Mouse (Mus musculus) forebrain, embryonic 14.5 days (tissue): ENCODE results near the gene Foxp3. TPM values are rescaled to one million over a fixed set of nuclear protein-coding genes. Genes with fewer than 3 reads are reported as not detected.

Experiments used
- ATAC-seq: fragments of 200-750 bp; cut with Nextera tagmentation; 2 replicates; pipeline ENCODE4 v1.8.0; 2017; ENCODE audit warnings: mild to moderate bottlenecking, moderate library complexity
- DNase-seq: peaks from one replicate; pipeline ENCODE4 v3.0.0-alpha.2; 2015; ENCODE audit warnings: low spot score
- H3K27ac ChIP-seq: fragments of 300-500 bp; sonication (generic); 2 replicates; pipeline ENCODE4 v1.5.1; 2014; ENCODE audit warnings: low read depth, mild to moderate bottlenecking, control low read depth, low read length, moderate library complexity
- H3K27me3 ChIP-seq: fragments of 300-500 bp; sonication (generic); replicated peaks from 2 replicates; pipeline ENCODE4 v1.6.1; 2014; ENCODE audit warnings: low read length, control low read depth, mixed read lengths; ENCODE audit not compliant: control insufficient read depth, insufficient read depth
- H3K36me3 ChIP-seq: fragments of 300-500 bp; sonication (generic); 2 replicates; pipeline ENCODE4 v1.6.1; 2014; ENCODE audit warnings: low read length, control low read depth; ENCODE audit not compliant: control insufficient read depth, insufficient read depth
- H3K4me1 ChIP-seq: fragments of 300-500 bp; sonication (generic); 2 replicates; pipeline ENCODE4 v1.6.1; 2014; ENCODE audit warnings: antibody characterized with exemption, low read length, control low read depth; ENCODE audit not compliant: control insufficient read depth, insufficient read depth
- H3K4me2 ChIP-seq: fragments of 300-500 bp; sonication (generic); 2 replicates; pipeline ENCODE4 v1.6.1; 2014; ENCODE audit warnings: mild to moderate bottlenecking, control low read depth, low read length
- H3K4me3 ChIP-seq: fragments of 300-500 bp; sonication (generic); 2 replicates; pipeline ENCODE4 v1.5.1; 2014; ENCODE audit warnings: low read depth, low read length, control low read depth
- H3K9ac ChIP-seq: fragments of 300-500 bp; sonication (generic); 2 replicates; pipeline ENCODE4 v1.6.1; 2014; ENCODE audit warnings: mild to moderate bottlenecking, low read length, control low read depth, moderate library complexity
- H3K9me3 ChIP-seq: fragments of 300-500 bp; sonication (generic); replicated peaks from 2 replicates; pipeline ENCODE4 v1.6.1; 2016; ENCODE audit warnings: low read length, control low read depth, mixed read lengths; ENCODE audit not compliant: control insufficient read depth
- WGBS: fragments of 180-500 bp; shearing (Covaris S2); extraction: QIAGEN DNeasy Blood & Tissue Kit; methylation state at CpG from one replicate; pipeline ENCODE4 v1.1.7; 2014; 5-methylcytosine and 5-hydroxymethylcytosine counted together
- polyA plus RNA-seq: library from polyadenylated mRNA; unstranded; fragments of >200 nt; fragmentation: Nextera tagmentation; extraction: Ambion mirVana; gene quantifications from 2 replicates; pipeline ENCODE4 v1.2.1, GENCODE M21; 2014

Foxp3 gene
- 0.09 TPM in 1 of 2 replicates, not detected in the other for polyA plus RNA-seq

DNA sequence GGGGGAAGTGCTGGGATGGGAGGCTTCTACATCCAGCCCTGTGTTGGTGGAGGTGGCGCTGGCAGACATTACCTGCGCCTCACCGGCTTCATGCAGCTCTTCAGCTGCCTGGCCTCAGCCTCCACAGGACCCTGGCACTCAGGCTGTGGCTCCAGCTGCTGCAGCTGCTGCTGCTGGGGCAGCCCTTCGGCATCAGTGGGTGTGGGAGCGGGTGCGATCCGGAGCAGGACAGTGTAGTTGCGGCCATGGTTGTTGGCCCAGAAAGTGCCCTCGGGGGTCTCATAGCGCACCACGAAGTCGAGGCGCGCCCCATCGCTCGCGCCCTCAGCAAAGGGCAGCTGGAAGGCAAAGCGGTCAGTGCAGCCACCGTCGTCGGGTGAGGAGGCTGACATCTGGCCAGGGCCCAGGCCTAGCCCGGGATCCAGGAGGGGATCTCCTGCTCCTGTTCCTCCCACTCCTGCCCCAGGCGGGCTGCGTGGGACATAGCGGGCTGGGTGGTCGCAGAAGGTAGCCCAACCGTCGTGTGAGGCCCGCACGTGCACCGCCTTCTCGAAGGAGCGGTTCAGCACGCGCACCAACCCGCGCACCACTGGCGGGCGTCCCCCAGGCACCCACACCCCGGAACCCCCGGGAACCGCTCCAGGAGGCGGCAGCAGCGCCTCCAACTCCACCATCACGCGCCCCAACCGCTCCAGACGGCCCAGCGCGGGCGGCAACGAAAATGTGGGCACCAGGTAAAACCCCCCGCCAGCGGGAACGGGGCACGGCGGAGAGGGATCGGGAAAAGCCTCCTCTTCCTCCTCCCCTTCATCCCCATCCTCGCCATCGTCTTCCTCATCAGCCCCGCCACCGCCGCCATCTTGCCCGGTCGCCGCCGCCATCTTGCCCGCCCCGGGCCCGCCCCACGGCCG, at the start of gene Foxp3:
TSS of gene Foxp3 (plus strand) at position 469 of the 911 bp plus-strand sequence.
- H3K9ac ChIP-seq: peak within 1 kb of the TSS; percentile 72
- H3K4me2 ChIP-seq: peak within 1 kb of the TSS; percentile 60
- WGBS: 39% methylated on average over 61 of the region's 72 CpGs
- H3K4me3 ChIP-seq: peak within 1 kb of the TSS; percentile 50
- H3K36me3 ChIP-seq: no peaks in the 10 kb centered on the region
- no peaks in the 10 kb centered on the region for H3K27me3 ChIP-seq
- ATAC-seq: peak; percentile 18
- DNase-seq: peak; percentile 2
- H3K4me1 ChIP-seq: peaks cover 6% of the 10 kb centered on the region; the same call in 1 of the 2 replicates
- H3K9me3 ChIP-seq: no peaks in the 10 kb centered on the region
- peak within 1 kb of the TSS; percentile 86 for H3K27ac ChIP-seq

- H3K27me3 ChIP-seq: no peaks in the 10 kb centered on the region
- H3K4me2 ChIP-seq: no peak overlapping the region
- H3K4me1 ChIP-seq: no peaks in the 10 kb centered on the region
- 33% methylated on average over 3 of the region's 3 CpGs for WGBS
- no peaks in the 10 kb centered on the region for H3K36me3 ChIP-seq
- no peak overlapping the region for H3K9ac ChIP-seq
- ATAC-seq (no peak), DNase-seq (peak; percentile 7)
- no peaks in the 10 kb centered on the region for H3K9me3 ChIP-seq
- no peak overlapping the region for H3K27ac ChIP-seq
- no peak overlapping the region for H3K4me3 ChIP-seq
Measured at GRCm38 (mm10) chrX:7524961-7525360, 48.5 kb upstream of the Foxp3 start.

GRCm38 (mm10) chrX:7553474-7553873, 20.0 kb upstream of the Foxp3 start:
- WGBS: 94% methylated on average over 4 of the region's 4 CpGs
- Histone ChIP-seq H3K9ac (no peak overlapping the region), H3K27me3 (no peaks in the 10 kb centered on the region), H3K9me3 (no peaks in the 10 kb centered on the region), H3K4me3 (no peak overlapping the region), H3K36me3 (no peaks in the 10 kb centered on the region), H3K4me1 (no peaks in the 10 kb centered on the region), H3K27ac (no peak overlapping the region), H3K4me2 (no peak overlapping the region)
- ATAC-seq (no peak), DNase-seq (no peak)

DNA sequence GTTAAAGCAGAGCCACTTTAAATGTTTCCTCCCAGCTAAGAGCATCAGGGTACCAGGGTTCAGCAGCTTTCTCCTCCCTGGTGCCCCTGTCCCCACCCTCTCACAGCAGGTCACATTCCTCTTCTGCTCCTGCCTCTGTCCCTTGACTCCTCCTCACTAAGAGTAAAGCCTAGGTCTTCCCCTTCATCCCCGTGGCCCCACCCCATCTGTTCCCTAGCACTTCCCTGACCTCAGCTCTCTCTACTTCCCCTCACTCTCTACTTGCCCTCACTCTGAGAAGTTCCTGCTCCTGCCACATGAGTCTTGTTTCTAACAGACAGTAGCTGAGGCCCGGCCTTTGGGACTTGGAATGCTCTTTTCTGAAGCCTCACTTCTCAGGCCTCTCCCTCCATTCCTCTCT, 10.4 kb upstream of the Foxp3 start:
- Histone ChIP-seq H3K27ac (no peak overlapping the region), H3K4me3 (no peak overlapping the region), H3K27me3 (no peaks in the 10 kb centered on the region), H3K36me3 (peaks cover 3% of the 10 kb centered on the region; the same call in 1 of the 2 replicates), H3K4me1 (no peaks in the 10 kb centered on the region), H3K9ac (no peak overlapping the region), H3K4me2 (no peak overlapping the region), H3K9me3 (no peaks in the 10 kb centered on the region)
- ATAC-seq (no peak), DNase-seq (no peak)
- 31% methylated on average over 2 of the region's 2 CpGs for WGBS

DNA sequence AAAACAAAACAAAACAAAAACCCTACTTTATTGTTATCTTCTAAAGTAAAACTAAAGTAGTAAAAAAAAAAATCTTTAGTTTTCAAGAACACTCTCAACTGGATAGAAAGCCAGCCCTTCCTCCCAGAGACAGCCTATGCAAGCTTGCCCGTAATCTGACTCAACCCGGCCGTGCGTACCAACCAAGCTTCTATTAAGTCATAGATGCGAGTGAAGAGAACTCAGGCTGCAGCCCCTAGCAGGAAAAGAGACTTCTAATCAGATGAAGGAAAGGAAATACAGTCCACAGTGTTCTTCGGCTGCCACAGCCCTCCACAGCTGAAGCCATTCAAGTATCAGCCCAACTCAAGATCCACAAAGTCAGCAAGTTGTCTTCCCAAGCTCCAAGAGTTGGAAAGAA, 7.1 kb upstream of the Foxp3 start:
- Histone ChIP-seq H3K36me3 (no peaks in the 10 kb centered on the region), H3K9ac (no peak overlapping the region), H3K4me1 (no peaks in the 10 kb centered on the region), H3K4me3 (no peak overlapping the region), H3K27ac (no peak overlapping the region), H3K4me2 (no peak overlapping the region), H3K9me3 (no peaks in the 10 kb centered on the region), H3K27me3 (no peaks in the 10 kb centered on the region)
- WGBS: 86% methylated on average over 6 of the region's 6 CpGs
- ATAC-seq (no peak), DNase-seq (no peak)

DNA sequence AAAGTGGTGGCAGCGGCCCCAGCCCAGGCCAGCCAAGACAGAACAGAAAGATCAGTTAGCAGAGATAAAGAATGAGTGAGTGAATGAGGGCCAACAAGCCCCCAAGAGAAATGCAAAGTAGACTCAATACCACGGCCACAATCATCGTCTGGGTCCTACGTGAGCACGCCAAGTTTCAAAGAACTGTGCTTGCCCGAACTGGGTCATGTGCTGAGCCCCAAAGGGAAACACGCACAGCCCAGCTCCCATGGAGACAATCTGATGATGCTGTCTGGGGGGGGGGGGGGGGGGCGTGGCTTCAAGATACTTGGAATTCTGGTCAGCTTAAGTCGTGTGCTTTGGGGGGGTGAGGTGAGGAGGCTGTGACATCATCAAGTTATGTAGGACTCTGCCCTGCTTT, 6.0 kb upstream of the Foxp3 start:
- no peak overlapping the region for H3K4me3 ChIP-seq
- ATAC-seq (no peak), DNase-seq (no peak)
- peaks cover 2% of the 10 kb centered on the region; the same call in 1 of the 2 replicates for H3K4me1 ChIP-seq
- 85% methylated on average over 8 of the region's 9 CpGs for WGBS
- H3K9me3 ChIP-seq: no peaks in the 10 kb centered on the region
- no peak overlapping the region for H3K4me2 ChIP-seq
- no peaks in the 10 kb centered on the region for H3K36me3 ChIP-seq
- H3K9ac ChIP-seq: no peak overlapping the region
- no peaks in the 10 kb centered on the region for H3K27me3 ChIP-seq
- H3K27ac ChIP-seq: no peak overlapping the region

- Histone ChIP-seq H3K4me2 (no peak overlapping the region), H3K9ac (no peak overlapping the region), H3K27ac (no peak overlapping the region), H3K9me3 (no peaks in the 10 kb centered on the region), H3K4me3 (no peak overlapping the region), H3K27me3 (no peaks in the 10 kb centered on the region), H3K4me1 (peaks cover 6% of the 10 kb centered on the region; the same call in 1 of the 2 replicates), H3K36me3 (no peaks in the 10 kb centered on the region)
- WGBS: 63% methylated on average over 7 of the region's 7 CpGs
- ATAC-seq (no peak), DNase-seq (no peak)
Measured at GRCm38 (mm10) chrX:7570481-7571175, 2.8 kb upstream of the Foxp3 start.

GRCm38 (mm10) chrX:7571565-7572136, 1.8 kb upstream of the Foxp3 start:
- 86% methylated on average over 9 of the region's 9 CpGs for WGBS
- Histone ChIP-seq H3K4me3 (no peak overlapping the region), H3K4me1 (peaks cover 6% of the 10 kb centered on the region; the same call in 1 of the 2 replicates), H3K36me3 (no peaks in the 10 kb centered on the region), H3K27me3 (no peaks in the 10 kb centered on the region), H3K4me2 (no peak overlapping the region), H3K27ac (no peak overlapping the region), H3K9me3 (no peaks in the 10 kb centered on the region), H3K9ac (no peak overlapping the region)
- ATAC-seq (no peak), DNase-seq (no peak)
